In genomic region chr10:5323741-5324395, GRCm38 (mm10) we compare ENCODE assay signal across 17 mouse cellular contexts.
"Had no signal": no experiment of that assay in that cellular context is flagged by ENCODE, and none has a peak within 500 bp of the region (broad histone marks: within the 10 kb centered on the region; RNA-seq: fewer than 3 reads in every experiment).

No protein-coding gene starts in this region.

- H3K4me1 ChIP-seq: limb, embryonic 15.5 days; liver, embryonic 12.5 days; midbrain, embryonic 15.5 days; neural tube, embryonic 13.5 days had no signal

- H3K9ac ChIP-seq: limb, embryonic 15.5 days; liver, embryonic 12.5 days; lung, embryonic 14.5 days; midbrain, embryonic 15.5 days; neural tube, embryonic 13.5 days had no signal

- DNase-seq: kidney, postnatal 14 days; layer of hippocampus, adult 9-11 months; layer of hippocampus, postnatal 36 days; lung, embryonic 14.5 days; lung, postnatal 10 days; lung, postnatal 4 days; retina, postnatal 1 day; right cerebral cortex, postnatal 4 days; spleen, adult 18-20 months; thymus, adult 18-20 months; thymus, postnatal 14 days had no signal

- H3K27ac ChIP-seq: limb, embryonic 15.5 days; liver, embryonic 12.5 days; midbrain, embryonic 15.5 days; neural tube, embryonic 13.5 days had no signal

- H3K4me2 ChIP-seq: limb, embryonic 15.5 days; liver, embryonic 12.5 days; lung, embryonic 14.5 days; midbrain, embryonic 11.5 days; midbrain, embryonic 15.5 days; neural tube, embryonic 13.5 days had no signal

- H3K27me3 ChIP-seq: limb, embryonic 15.5 days; liver, embryonic 12.5 days; megakaryocyte, embryonic 14.5 days; midbrain, embryonic 15.5 days; neural tube, embryonic 13.5 days had no signal

- H3K4me3 ChIP-seq: limb, embryonic 15.5 days; liver, embryonic 12.5 days; megakaryocyte, embryonic 14.5 days; midbrain, embryonic 15.5 days; neural tube, embryonic 13.5 days had no signal

- ATAC-seq: liver, embryonic 12.5 days; midbrain, embryonic 15.5 days had no signal

- H3K36me3 ChIP-seq: limb, embryonic 15.5 days; liver, embryonic 12.5 days; midbrain, embryonic 15.5 days; neural tube, embryonic 13.5 days had no signal

- H3K9me3 ChIP-seq: limb, embryonic 15.5 days; liver, embryonic 12.5 days; megakaryocyte, embryonic 14.5 days; midbrain, embryonic 15.5 days; neural tube, embryonic 13.5 days had no signal
